Mouse (Mus musculus) small intestine, adult 2 months (tissue): Measurements from ENCODE around the gene Slc5a11. TPM values are rescaled to one million over a fixed set of nuclear protein-coding genes. Genes with fewer than 3 reads are reported as not detected.
A peak's percentile ranks its signal among the peaks of the same experiment; 100 is the strongest.

Experiments
- H3K27ac ChIP-seq: fragments of 200-500 bp; 2 replicates; pipeline ENCODE4 v1.5.1; 2012; ENCODE audit warnings: low read depth, low read length, control low read depth, inconsistent platforms; ENCODE audit not compliant: insufficient read depth
- H3K27me3 ChIP-seq: fragments of 200-500 bp; 2 replicates; pipeline ENCODE4 v1.6.1; 2012; ENCODE audit warnings: mild to moderate bottlenecking, moderate library complexity, low read length, inconsistent platforms; ENCODE audit not compliant: control insufficient read depth, insufficient read depth
- H3K36me3 ChIP-seq: fragments of 200-500 bp; 2 replicates; pipeline ENCODE4 v1.6.1; 2012; ENCODE audit warnings: mild to moderate bottlenecking, low read length, control low read depth, inconsistent platforms; ENCODE audit not compliant: control insufficient read depth, insufficient read depth
- H3K4me1 ChIP-seq: fragments of 200-500 bp; 2 replicates; pipeline ENCODE4 v1.6.1; 2012; ENCODE audit warnings: low read length, inconsistent platforms, mixed read lengths; ENCODE audit not compliant: control insufficient read depth, insufficient read depth, insufficient read length
- H3K4me3 ChIP-seq: fragments of 200-500 bp; 2 replicates; pipeline ENCODE4 v1.5.1; 2012; ENCODE audit warnings: low read depth, mild to moderate bottlenecking, control low read depth, inconsistent platforms, low read length, moderate library complexity
- CTCF ChIP-seq: fragments of 200-500 bp; IDR thresholded peaks from 2 replicates; pipeline ENCODE4 v1.5.1; 2012; ENCODE audit warnings: low read depth, mild to moderate bottlenecking, control low read depth, inconsistent platforms, low read length, moderate library complexity, mixed read lengths; ENCODE audit not compliant: insufficient replicate concordance, insufficient read length; ENCODE audit errors: extremely low read depth
- POLR2A ChIP-seq: fragments of 200-500 bp; IDR thresholded peaks from 2 replicates; pipeline ENCODE4 v1.6.1; 2012; ENCODE audit warnings: low read depth, mild to moderate bottlenecking, control low read depth, inconsistent platforms, low read length, moderate library complexity
- WGBS: fragments of 180-500 bp; shearing (Covaris S2); methylation state at CpG from one replicate; pipeline ENCODE4 v1.1.7; 2018; 5-methylcytosine and 5-hydroxymethylcytosine counted together
- polyA plus RNA-seq: library from polyadenylated mRNA; depleted of rRNA; stranded (reverse); fragments of >200 nt; gene quantifications from 2 replicates; pipeline ENCODE4 v1.2.3, GENCODE M21; 2012

Gene Slc5a11
- polyA plus RNA-seq, 1 experiment, result 204 TPM

GRCm38 (mm10) chr7:123246504-123247084 is 32.0 kb downstream of the Slc5a11 start:
- peaks cover 32% of the 10 kb centered on the region; the same call in 1 of the 2 replicates for H3K4me1 ChIP-seq
- H3K4me3 ChIP-seq, result no peak overlapping the region
- peaks cover 5% of the 10 kb centered on the region; the same call in 1 of the 2 replicates for H3K36me3 ChIP-seq
- H3K27me3 ChIP-seq, result no peaks in the 10 kb centered on the region
- peak overlapping the region; percentile 81 for H3K27ac ChIP-seq
- no peak for TF ChIP-seq CTCF
- no peak for TF ChIP-seq POLR2A
- 16% methylated on average over 4 of the region's 4 CpGs for WGBS

GRCm38 (mm10) chr7:123248166-123248565 is 33.6 kb downstream of the Slc5a11 start:
- WGBS, result 25% methylated on average over 2 of the region's 2 CpGs
- peaks cover 32% of the 10 kb centered on the region; the same call in 1 of the 2 replicates for H3K4me1 ChIP-seq

GRCm38 (mm10) chr7:123251343-123251742 is 36.8 kb downstream of the Slc5a11 start:
- no peaks in the 10 kb centered on the region for H3K27me3 ChIP-seq
- WGBS, result 66% methylated on average over 6 of the region's 6 CpGs
- TF ChIP-seq CTCF (no peak), POLR2A (no peak)
- H3K27ac ChIP-seq, result no peak overlapping the region
- no peak overlapping the region for H3K4me3 ChIP-seq
- peaks cover 7% of the 10 kb centered on the region for H3K36me3 ChIP-seq
- H3K4me1 ChIP-seq, result peaks cover 15% of the 10 kb centered on the region; the same call in 1 of the 2 replicates

More at GRCm38 (mm10) chr7:123248166-123248565, 33.6 kb downstream of the Slc5a11 start:
- H3K36me3 ChIP-seq, result peaks cover 6% of the 10 kb centered on the region; the same call in 1 of the 2 replicates
- H3K27ac ChIP-seq, result peak overlapping the region; percentile 83
- H3K4me3 ChIP-seq, result no peak overlapping the region
- no peaks in the 10 kb centered on the region for H3K27me3 ChIP-seq
- TF ChIP-seq CTCF, result no peak
- no peak for TF ChIP-seq POLR2A

GRCm38 (mm10) chr7:123253396-123253795 is 38.8 kb downstream of the Slc5a11 start:
- TF ChIP-seq CTCF (no peak), POLR2A (no peak)
- H3K36me3 ChIP-seq, result peaks cover 11% of the 10 kb centered on the region
- H3K4me3 ChIP-seq, result no peak overlapping the region
- H3K27ac ChIP-seq, result no peak overlapping the region
- H3K4me1 ChIP-seq, result peaks cover 3% of the 10 kb centered on the region; the same call in 1 of the 2 replicates
- WGBS, result 84% methylated on average over 7 of the region's 7 CpGs
- no peaks in the 10 kb centered on the region for H3K27me3 ChIP-seq

GRCm38 (mm10) chr7:123254196-123254970 is 39.8 kb downstream of the Slc5a11 start:
- Histone ChIP-seq H3K4me1 (no peaks in the 10 kb centered on the region; the same call in 1 of the 2 replicates), H3K27me3 (no peaks in the 10 kb centered on the region), H3K36me3 (peaks cover 12% of the 10 kb centered on the region), H3K4me3 (no peak overlapping the region), H3K27ac (no peak overlapping the region)
- TF ChIP-seq POLR2A (no peak), CTCF (no peak)
- WGBS, result 91% methylated on average over 14 of the region's 14 CpGs

- Histone ChIP-seq H3K27ac (no peak overlapping the region), H3K36me3 (peaks cover 12% of the 10 kb centered on the region), H3K27me3 (no peaks in the 10 kb centered on the region), H3K4me1 (no peaks in the 10 kb centered on the region), H3K4me3 (no peak overlapping the region)
- TF ChIP-seq POLR2A (no peak), CTCF (no peak)
- WGBS, result 69% methylated on average over 8 of the region's 8 CpGs
Observed at GRCm38 (mm10) chr7:123258103-123258502, 43.5 kb downstream of the Slc5a11 start.

- no peak overlapping the region for H3K27ac ChIP-seq
- 70% methylated on average over 11 of the region's 11 CpGs for WGBS
Observed at GRCm38 (mm10) chr7:123273056-123273455, 58.5 kb downstream of the Slc5a11 start.

More at GRCm38 (mm10) chr7:123273056-123273455, 58.5 kb downstream of the Slc5a11 start:
- peaks cover 32% of the 10 kb centered on the region for H3K36me3 ChIP-seq
- no peaks in the 10 kb centered on the region for H3K27me3 ChIP-seq
- H3K4me3 ChIP-seq, result no peak overlapping the region
- no peaks in the 10 kb centered on the region for H3K4me1 ChIP-seq
- TF ChIP-seq POLR2A (no peak), CTCF (no peak)
